In genomic region chr11:100526052-100526816, GRCm38 (mm10) we compare ENCODE assay signal across 9 mouse cellular contexts. TPM values are rescaled to one million over a fixed set of nuclear protein-coding genes. Genes with fewer than 3 reads are reported as not detected.
DNase-seq lines count a peak whose midpoint lies in the region; ATAC-seq and TF ChIP-seq lines count a peak whose summit lies in the region.
"Had no signal": no experiment of that assay in that cellular context is flagged by ENCODE, and none has a peak within 500 bp of the region (broad histone marks: within the 10 kb centered on the region; RNA-seq: fewer than 3 reads in every experiment).

No protein-coding gene starts in this region.

- no peaks in the 10 kb centered on the region for H3K9me3 ChIP-seq in kidney, postnatal 0 days (replicated peaks; ENCODE audit: low read length)
- no peaks in the 10 kb centered on the region for H3K9me3 ChIP-seq in embryonic facial prominence, embryonic 13.5 days
- no peaks in the 10 kb centered on the region for H3K9me3 ChIP-seq in limb, embryonic 11.5 days (ENCODE audit: control insufficient read depth, low read length)
- no peaks in the 10 kb centered on the region for H3K9me3 ChIP-seq in neural tube, embryonic 14.5 days (ENCODE audit: control insufficient read depth, low read length)

- 17% methylated on average over 15 of the region's 15 CpGs for WGBS in kidney, postnatal 0 days
- WGBS in embryonic facial prominence, embryonic 13.5 days = 9% methylated on average over 15 of the region's 15 CpGs
- 10% methylated on average over 15 of the region's 15 CpGs for WGBS in limb, embryonic 11.5 days
- 3% methylated on average over 15 of the region's 15 CpGs for WGBS in neural tube, embryonic 14.5 days

- H3K4me3 ChIP-seq in kidney, postnatal 0 days (replicated peaks; ENCODE audit: low read depth, low read length) = peak overlapping the region; percentile 82
- peak overlapping the region; percentile 80 for H3K4me3 ChIP-seq in embryonic facial prominence, embryonic 13.5 days
- H3K4me3 ChIP-seq in limb, embryonic 11.5 days (ENCODE audit: low read depth, low read length) = peak overlapping the region; percentile 85
- peak overlapping the region; percentile 84 for H3K4me3 ChIP-seq in neural tube, embryonic 14.5 days (ENCODE audit: low read depth, low read length)

- ATAC-seq in kidney, postnatal 0 days (replicated peaks; ENCODE audit: low FRiP score, low read depth) = no peak
- no peak for ATAC-seq in embryonic facial prominence, embryonic 13.5 days (ENCODE audit: insufficient number of reproducible peaks, insufficient read depth, low FRiP score, low TSS enrichment, low read depth)
- ATAC-seq in limb, embryonic 11.5 days (ENCODE audit: insufficient number of reproducible peaks, low FRiP score, low TSS enrichment, low read depth) = no peak
- ATAC-seq in neural tube, embryonic 14.5 days (ENCODE audit: low read depth) = no peak

- H3K27me3 ChIP-seq in kidney, postnatal 0 days (ENCODE audit: insufficient read depth, low read length) = no peaks in the 10 kb centered on the region
- H3K27me3 ChIP-seq in embryonic facial prominence, embryonic 13.5 days = no peaks in the 10 kb centered on the region
- H3K27me3 ChIP-seq in limb, embryonic 11.5 days (ENCODE audit: control insufficient read depth, insufficient read depth, low read length) = no peaks in the 10 kb centered on the region
- H3K27me3 ChIP-seq in neural tube, embryonic 14.5 days (ENCODE audit: control insufficient read depth, insufficient read depth, low read length) = no peaks in the 10 kb centered on the region

- peak overlapping the region; percentile 85 for H3K9ac ChIP-seq in kidney, postnatal 0 days (ENCODE audit: low read depth, low read length)
- peak overlapping the region; percentile 87 for H3K9ac ChIP-seq in embryonic facial prominence, embryonic 13.5 days
- H3K9ac ChIP-seq in limb, embryonic 11.5 days (ENCODE audit: low read length) = peak overlapping the region; percentile 82
- H3K9ac ChIP-seq in neural tube, embryonic 14.5 days (replicated peaks; ENCODE audit: low read depth, low read length) = peak overlapping the region; percentile 75

- peak overlapping the region; percentile 83 for H3K4me2 ChIP-seq in kidney, postnatal 0 days (ENCODE audit: low read length)
- H3K4me2 ChIP-seq in embryonic facial prominence, embryonic 13.5 days = peak overlapping the region; percentile 89
- H3K4me2 ChIP-seq in limb, embryonic 11.5 days (ENCODE audit: low read depth, severe bottlenecking) = peak overlapping the region; percentile 96
- H3K4me2 ChIP-seq in neural tube, embryonic 14.5 days (ENCODE audit: low read depth, low read length) = peak overlapping the region; percentile 91

- H3K36me3 ChIP-seq in kidney, postnatal 0 days (ENCODE audit: insufficient read depth, low read length) = peaks cover 22% of the 10 kb centered on the region
- H3K36me3 ChIP-seq in embryonic facial prominence, embryonic 13.5 days = peaks cover 30% of the 10 kb centered on the region
- H3K36me3 ChIP-seq in limb, embryonic 11.5 days (ENCODE audit: control insufficient read depth, insufficient read depth, low read length) = peaks cover 12% of the 10 kb centered on the region
- peaks cover 23% of the 10 kb centered on the region for H3K36me3 ChIP-seq in neural tube, embryonic 14.5 days (ENCODE audit: control insufficient read depth, insufficient read depth, low read length)

- no peak for TF ChIP-seq CTCF in kidney, postnatal 0 days (IDR thresholded peaks at IDR 0.05; ENCODE audit: low read depth)

- no peak for DNase-seq in kidney, postnatal 0 days (ENCODE audit: low spot score)
- no peak for DNase-seq in kidney, adult 18-20 months
- DNase-seq in limb, embryonic 11.5 days (ENCODE audit: low spot score) = no peak
- no peak for DNase-seq in urinary bladder, postnatal 36 days (ENCODE audit: low spot score in 2 of 2)
- DNase-seq in yolk sac, embryonic 10.5 days (ENCODE audit: low spot score) = no peak
- DNase-seq in ovary, postnatal 10 days (ENCODE audit: low spot score) = no peak

- H3K27ac ChIP-seq in kidney, postnatal 0 days = no peak overlapping the region
- H3K27ac ChIP-seq in embryonic facial prominence, embryonic 13.5 days = peak overlapping the region; percentile 91; the same call in 1 of the 2 replicates
- no peak overlapping the region for H3K27ac ChIP-seq in limb, embryonic 11.5 days (replicated peaks; ENCODE audit: low read depth, low read length)
- H3K27ac ChIP-seq in neural tube, embryonic 14.5 days (ENCODE audit: low read depth, low read length) = no peak overlapping the region

- H3K4me1 ChIP-seq in kidney, postnatal 0 days (replicated peaks; ENCODE audit: insufficient read depth, low read length) = peaks cover 22% of the 10 kb centered on the region
- H3K4me1 ChIP-seq in embryonic facial prominence, embryonic 13.5 days = peaks cover 34% of the 10 kb centered on the region
- H3K4me1 ChIP-seq in limb, embryonic 11.5 days (ENCODE audit: control insufficient read depth, insufficient read depth, low read length) = peaks cover 21% of the 10 kb centered on the region
- peaks cover 29% of the 10 kb centered on the region for H3K4me1 ChIP-seq in neural tube, embryonic 14.5 days (ENCODE audit: control insufficient read depth, insufficient read depth, low read length)

RNA-seq across cellular contexts. Expression of gene Acly, which starts 1.6 kb away (rescaled TPM):
- 86.4 and 98.4 TPM in 2 replicates for polyA plus RNA-seq in kidney, postnatal 0 days (2015; fragmentation: Nextera tagmentation; extraction: Ambion mirVana)
- 138 and 141 TPM in 2 replicates for polyA plus RNA-seq in embryonic facial prominence, embryonic 13.5 days (2015; fragmentation: Nextera tagmentation; extraction: Ambion mirVana)
- polyA plus RNA-seq in limb, embryonic 11.5 days (2014; fragmentation: Nextera tagmentation; extraction: Ambion mirVana) = 182 and 195 TPM in 2 replicates
- polyA plus RNA-seq in neural tube, embryonic 14.5 days (2014; fragmentation: Nextera tagmentation; extraction: Ambion mirVana) = 191 and 250 TPM in 2 replicates

RNA-seq across cellular contexts. Expression of gene Ttc25, which starts 19.2 kb away (rescaled TPM):
- 0.72 and 0.96 TPM in 2 replicates for polyA plus RNA-seq in kidney, postnatal 0 days (2015; fragmentation: Nextera tagmentation; extraction: Ambion mirVana)
- polyA plus RNA-seq in embryonic facial prominence, embryonic 13.5 days (2015; fragmentation: Nextera tagmentation; extraction: Ambion mirVana) = 0.66 and 0.80 TPM in 2 replicates
- polyA plus RNA-seq in limb, embryonic 11.5 days (2014; fragmentation: Nextera tagmentation; extraction: Ambion mirVana) = 0.62 and 1.1 TPM in 2 replicates
- 1.7 and 2.2 TPM in 2 replicates for polyA plus RNA-seq in neural tube, embryonic 14.5 days (2014; fragmentation: Nextera tagmentation; extraction: Ambion mirVana)
- polyA plus RNA-seq: large intestine, adult 2 months had no signal

RNA-seq across cellular contexts. Expression of gene Cnp, which starts 48.5 kb away (rescaled TPM):
- 23.7 and 24.2 TPM in 2 replicates for polyA plus RNA-seq in kidney, postnatal 0 days (2015; fragmentation: Nextera tagmentation; extraction: Ambion mirVana)
- 28.0 and 31.4 TPM in 2 replicates for polyA plus RNA-seq in embryonic facial prominence, embryonic 13.5 days (2015; fragmentation: Nextera tagmentation; extraction: Ambion mirVana)
- polyA plus RNA-seq in limb, embryonic 11.5 days (2014; fragmentation: Nextera tagmentation; extraction: Ambion mirVana) = 21.9 and 23.8 TPM in 2 replicates
- polyA plus RNA-seq in neural tube, embryonic 14.5 days (2014; fragmentation: Nextera tagmentation; extraction: Ambion mirVana) = 41.1 and 49.3 TPM in 2 replicates

RNA-seq across cellular contexts. Expression of gene Klhl11, which starts 53.7 kb away (rescaled TPM):
- 5.4 and 6.0 TPM in 2 replicates for polyA plus RNA-seq in kidney, postnatal 0 days (2015; fragmentation: Nextera tagmentation; extraction: Ambion mirVana)
- 12.0 and 12.6 TPM in 2 replicates for polyA plus RNA-seq in embryonic facial prominence, embryonic 13.5 days (2015; fragmentation: Nextera tagmentation; extraction: Ambion mirVana)
- polyA plus RNA-seq in limb, embryonic 11.5 days (2014; fragmentation: Nextera tagmentation; extraction: Ambion mirVana) = 13.8 and 15.7 TPM in 2 replicates
- polyA plus RNA-seq in neural tube, embryonic 14.5 days (2014; fragmentation: Nextera tagmentation; extraction: Ambion mirVana) = 15.7 and 16.1 TPM in 2 replicates
